Comparison of ENCODE assay signal across 10 mouse cellular contexts in genomic region chr14:8161777-8162176, GRCm38 (mm10). TPM values are rescaled to one million over a fixed set of nuclear protein-coding genes. Genes with fewer than 3 reads are reported as not detected.
DNase-seq lines count a peak whose midpoint lies in the region; ATAC-seq and TF ChIP-seq lines count a peak whose summit lies in the region.
"Had no signal": no experiment of that assay in that cellular context is flagged by ENCODE, and none has a peak within 500 bp of the region (broad histone marks: within the 10 kb centered on the region; RNA-seq: fewer than 3 reads in every experiment).

No protein-coding gene starts in this region.

- peak; percentile 75 for TF ChIP-seq CTCF in intestine, postnatal 0 days (IDR thresholded peaks at IDR 0.05; ENCODE audit: low read depth)

- H3K27me3 ChIP-seq in intestine, postnatal 0 days (replicated peaks; ENCODE audit: control insufficient read depth, insufficient read depth, low read length) = no peaks in the 10 kb centered on the region
- no peaks in the 10 kb centered on the region for H3K27me3 ChIP-seq in splenic B cell, adult 2 months (ENCODE audit: control insufficient read depth, insufficient read depth, low read length, poor library complexity, severe bottlenecking)
- H3K27me3 ChIP-seq: embryonic facial prominence, embryonic 12.5 days; Patski had no signal

- H3K36me3 ChIP-seq in intestine, postnatal 0 days (ENCODE audit: control insufficient read depth, insufficient read depth) = peaks cover 68% of the 10 kb centered on the region
- peaks cover 35% of the 10 kb centered on the region for H3K36me3 ChIP-seq in splenic B cell, adult 2 months (ENCODE audit: control insufficient read depth, insufficient read depth, low read length, poor library complexity, severe bottlenecking)

- no peaks in the 10 kb centered on the region for H3K9me3 ChIP-seq in intestine, postnatal 0 days (ENCODE audit: control insufficient read depth)
- H3K9me3 ChIP-seq: embryonic facial prominence, embryonic 12.5 days had no signal

- 0 out of 2 replicates have a peak, but pooled peaks have one; percentile 17 for ATAC-seq in intestine, postnatal 0 days
- ATAC-seq: Patski had no signal

- H3K4me2 ChIP-seq in intestine, postnatal 0 days (replicated peaks; ENCODE audit: low read depth) = no peak overlapping the region
- H3K4me2 ChIP-seq: embryonic facial prominence, embryonic 12.5 days had no signal

- no peak overlapping the region for H3K27ac ChIP-seq in intestine, postnatal 0 days (ENCODE audit: low read depth, low read length)
- H3K27ac ChIP-seq: embryonic facial prominence, embryonic 12.5 days had no signal

- DNase-seq in heart, adult 18-20 months = peak; percentile 11 to 48
- no peak for DNase-seq in heart, adult 8-10 months (ENCODE audit: low spot score)
- peak; percentile 34 for DNase-seq in right cerebral cortex, postnatal 4 days
- no peak for DNase-seq in right cerebral cortex, postnatal 25 days
- DNase-seq in splenic B cell, adult 2 months (ENCODE audit: low read depth, low spot score) = peak; percentile 66
- DNase-seq in ovary, postnatal 14 days (ENCODE audit: low spot score) = no peak
- no peak for DNase-seq in ovary, postnatal 10 days (ENCODE audit: low spot score)

- no peak overlapping the region for H3K4me3 ChIP-seq in intestine, postnatal 0 days (ENCODE audit: low read depth, low read length)
- H3K4me3 ChIP-seq: embryonic facial prominence, embryonic 12.5 days had no signal

- H3K9ac ChIP-seq in intestine, postnatal 0 days (ENCODE audit: low read depth, low read length) = no peak overlapping the region
- H3K9ac ChIP-seq: embryonic facial prominence, embryonic 12.5 days had no signal

- H3K4me1 ChIP-seq in intestine, postnatal 0 days (replicated peaks; ENCODE audit: control insufficient read depth, insufficient read depth, low read length) = no peaks in the 10 kb centered on the region
- H3K4me1 ChIP-seq: embryonic facial prominence, embryonic 12.5 days had no signal

- 88% methylated on average over 2 of the region's 2 CpGs for WGBS in intestine, postnatal 0 days

RNA-seq across cellular contexts. Expression of gene Pdhb, which starts 11.0 kb away (rescaled TPM):
- 100 to 1,000 TPM; 840 to 892 TPM for total RNA-seq in heart, adult 18-20 months (2021)
- total RNA-seq in heart, adult 8-10 months (2022) = 100 to 1,000 TPM; 726 to 851 (median 790) TPM
- polyA plus RNA-seq in intestine, postnatal 0 days (2015; fragmentation: Nextera tagmentation; extraction: Ambion mirVana) = 140 and 149 TPM in 2 replicates

RNA-seq across cellular contexts. Expression of gene Kctd6, which starts 52.2 kb away (rescaled TPM):
- 1 to 10 TPM; 8.4 to 9.0 TPM for total RNA-seq in heart, adult 18-20 months (2021)
- 1 to 10 TPM; 8.7 to 9.9 (median 9.3) TPM for total RNA-seq in heart, adult 8-10 months (2022)
- 18.8 and 19.5 TPM in 2 replicates for polyA plus RNA-seq in intestine, postnatal 0 days (2015; fragmentation: Nextera tagmentation; extraction: Ambion mirVana)

Comparison
In these comparisons a context has a peak if more than half of its experiments do, and no peak if none do; other contexts are left out.
1. DNase-seq: peak in heart, adult 18-20 months (2 of 2), right cerebral cortex, postnatal 4 days (single experiment) and splenic B cell, adult 2 months (single experiment); none in heart, adult 8-10 months (single experiment), right cerebral cortex, postnatal 25 days (single experiment), ovary, postnatal 14 days (single experiment) and ovary, postnatal 10 days (single experiment).